Mouse (Mus musculus): ENCODE measurements at regions not wholly inside any gene's neighbourhood (a gene's known extent, or its start where the extent isn't known, plus 50 kb on each side); places are given as distances from the start of the nearest gene placed in this dataset.

GRCm38 (mm10) chr12:10275226-10275625 is 94.5 kb upstream of the Nt5c1b start:
- DNase-seq, result no peak

GRCm38 (mm10) chr12:10292646-10293045 is 77.1 kb upstream of the Nt5c1b start:
- no peak for DNase-seq

GRCm38 (mm10) chr12:10305970-10306369 is 63.8 kb upstream of the Nt5c1b start:
- no peak for DNase-seq
